Mouse (Mus musculus): Measurements from ENCODE around the gene Znrf1.

Gene Znrf1

DNA sequence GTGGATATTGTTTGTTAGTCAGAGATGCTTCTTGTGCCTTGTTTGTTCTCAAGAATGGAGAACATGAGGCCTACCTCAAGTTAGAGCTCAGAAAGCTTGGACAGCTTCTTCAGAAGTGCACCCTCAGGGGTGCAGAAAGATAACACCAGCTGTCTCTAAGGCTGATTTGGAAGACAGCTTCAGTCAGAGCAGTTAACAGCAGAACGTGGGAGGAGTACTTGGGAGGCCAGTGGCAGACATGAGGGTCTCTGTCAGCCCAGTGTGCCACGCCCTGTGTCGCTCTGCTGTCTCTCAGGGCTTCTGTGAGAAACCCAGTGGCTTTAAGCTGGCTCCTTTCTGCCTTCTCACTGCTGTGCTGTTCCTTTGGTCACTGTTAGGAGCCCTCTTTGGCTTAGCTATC, 32.1 kb downstream of the Znrf1 start:
- no peak for DNase-seq (ENCODE audit: low spot score in 2 of 2)

GRCm38 (mm10) chr8:111569926-111570325, 34.0 kb downstream of the Znrf1 start:
- DNase-seq (ENCODE audit: low spot score in 2 of 2) = no peak

GRCm38 (mm10) chr8:111570432-111570831, 34.5 kb downstream of the Znrf1 start:
- DNase-seq (ENCODE audit: low spot score in 2 of 2) = no peak

GRCm38 (mm10) chr8:111571661-111572060, 35.8 kb downstream of the Znrf1 start:
- DNase-seq (ENCODE audit: low spot score in 2 of 2) = no peak

DNA sequence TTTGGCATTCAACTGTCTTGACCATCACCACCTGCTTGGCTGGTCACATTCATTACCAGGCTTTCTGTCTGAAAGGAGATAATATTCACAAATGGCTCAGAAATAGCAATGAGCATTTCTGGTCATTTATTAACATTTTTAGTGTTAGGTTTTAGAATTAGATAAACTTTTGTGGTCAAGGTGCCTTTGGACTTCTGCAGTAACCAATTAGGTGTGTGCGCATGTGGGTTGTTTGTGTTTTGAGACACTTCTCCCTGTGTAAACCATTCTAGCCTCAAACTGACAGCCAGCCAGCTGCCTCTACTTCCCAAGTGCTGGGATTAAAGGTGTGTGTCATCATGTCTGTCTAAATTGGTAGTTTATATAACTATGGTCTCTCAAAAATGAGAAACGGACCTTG, 36.5 kb downstream of the Znrf1 start:
- DNase-seq (ENCODE audit: low spot score in 2 of 2) = no peak

DNA sequence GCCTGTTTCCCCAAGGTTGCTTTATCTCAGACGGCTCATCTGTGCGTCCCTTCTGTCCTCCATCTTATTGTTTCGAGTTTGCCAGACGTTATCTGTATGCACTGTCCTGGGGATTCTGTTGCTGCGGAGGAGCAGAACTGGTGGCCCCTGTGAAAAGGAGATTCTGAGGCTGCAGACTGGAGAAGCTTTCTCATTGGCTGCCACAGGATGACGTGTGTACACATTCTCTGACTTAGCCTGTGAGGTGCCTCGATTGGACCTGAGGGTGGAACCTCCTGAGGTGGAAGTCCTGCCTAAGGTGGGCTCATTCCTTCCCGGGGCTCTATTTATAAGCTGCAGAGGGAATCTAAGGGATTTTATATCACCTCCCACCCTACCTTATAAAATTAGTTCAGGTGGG, 37.7 kb downstream of the Znrf1 start:
- peak in 1 of 2 experiments; percentile 53 for DNase-seq (ENCODE audit: low spot score in 2 of 2)

GRCm38 (mm10) chr8:111574016-111574415, 38.1 kb downstream of the Znrf1 start:
- no peak for DNase-seq (ENCODE audit: low spot score in 2 of 2)

GRCm38 (mm10) chr8:111575492-111575891, 39.6 kb downstream of the Znrf1 start:
- DNase-seq (ENCODE audit: low spot score in 2 of 2) = no peak

DNA sequence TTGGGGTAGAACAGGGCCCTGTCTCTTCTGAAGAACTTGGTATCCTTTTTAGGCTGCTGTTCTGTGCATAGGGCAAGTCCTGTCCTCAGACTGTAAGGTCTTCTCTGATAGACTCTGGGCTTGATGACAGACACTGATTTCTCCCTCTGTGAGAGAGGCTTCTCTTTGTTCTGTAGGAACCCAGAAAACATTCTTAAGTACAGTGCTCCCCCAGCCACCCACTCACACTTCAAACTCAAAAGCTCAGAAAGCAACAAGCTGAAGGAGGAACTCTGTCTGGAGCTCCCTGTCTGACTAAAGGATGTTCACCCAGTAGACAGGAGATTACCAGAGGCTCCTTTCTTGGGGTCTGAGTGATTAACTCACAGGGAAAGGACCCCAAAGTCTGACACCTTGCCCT, 40.6 kb downstream of the Znrf1 start:
- no peak for DNase-seq (ENCODE audit: low spot score in 2 of 2)

GRCm38 (mm10) chr8:111577880-111578533, 42.1 kb downstream of the Znrf1 start:
- DNase-seq (ENCODE audit: low spot score in 2 of 2) = no peak

- no peak for DNase-seq (ENCODE audit: low spot score in 2 of 2)
Measured at GRCm38 (mm10) chr8:111579318-111579717, 43.4 kb downstream of the Znrf1 start.

- DNase-seq (ENCODE audit: low spot score in 2 of 2) = no peak
Measured at GRCm38 (mm10) chr8:111580306-111580705, 44.4 kb downstream of the Znrf1 start.

DNA sequence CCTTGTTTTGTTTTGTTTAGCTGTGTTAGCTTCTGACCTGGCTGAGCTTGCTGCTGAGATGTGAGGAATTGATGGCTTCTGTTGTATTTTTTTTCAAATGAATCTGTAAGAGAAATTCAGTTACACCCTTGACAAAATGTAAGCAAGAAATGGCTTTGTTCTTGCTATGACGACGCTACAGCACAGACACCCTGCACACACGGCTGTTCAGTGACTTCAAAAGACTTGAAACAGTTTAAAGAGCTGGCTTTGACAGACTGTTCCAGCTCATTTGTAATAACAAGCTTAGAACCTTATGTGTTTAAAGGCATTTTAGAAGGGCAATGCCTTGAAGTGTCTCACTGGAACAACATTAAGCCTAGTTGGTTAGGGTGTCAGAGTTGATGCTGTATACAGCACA, 46.5 kb downstream of the Znrf1 start:
- no peak for DNase-seq (ENCODE audit: low spot score in 2 of 2)

DNA sequence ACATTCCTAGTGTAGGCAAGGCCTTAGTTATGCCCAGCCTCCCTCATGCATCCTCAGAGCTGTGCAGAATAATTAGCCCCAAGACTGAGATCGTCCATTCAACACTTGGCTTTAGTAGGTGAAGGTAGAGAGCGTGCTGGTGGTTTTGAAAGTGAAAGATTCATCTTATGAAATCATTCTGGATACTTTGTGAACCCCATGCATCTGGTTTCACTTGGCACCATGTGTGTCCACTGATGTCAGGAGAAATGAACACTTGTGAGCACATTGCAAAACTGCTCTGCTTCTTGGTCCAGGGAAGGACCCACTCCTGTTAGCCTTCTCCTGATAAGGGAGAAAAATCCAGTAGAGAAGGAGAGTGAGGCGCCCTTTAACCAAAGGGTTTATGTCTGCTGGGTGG, 49.0 kb downstream of the Znrf1 start:
- no peak for DNase-seq (ENCODE audit: low spot score in 2 of 2)

DNA sequence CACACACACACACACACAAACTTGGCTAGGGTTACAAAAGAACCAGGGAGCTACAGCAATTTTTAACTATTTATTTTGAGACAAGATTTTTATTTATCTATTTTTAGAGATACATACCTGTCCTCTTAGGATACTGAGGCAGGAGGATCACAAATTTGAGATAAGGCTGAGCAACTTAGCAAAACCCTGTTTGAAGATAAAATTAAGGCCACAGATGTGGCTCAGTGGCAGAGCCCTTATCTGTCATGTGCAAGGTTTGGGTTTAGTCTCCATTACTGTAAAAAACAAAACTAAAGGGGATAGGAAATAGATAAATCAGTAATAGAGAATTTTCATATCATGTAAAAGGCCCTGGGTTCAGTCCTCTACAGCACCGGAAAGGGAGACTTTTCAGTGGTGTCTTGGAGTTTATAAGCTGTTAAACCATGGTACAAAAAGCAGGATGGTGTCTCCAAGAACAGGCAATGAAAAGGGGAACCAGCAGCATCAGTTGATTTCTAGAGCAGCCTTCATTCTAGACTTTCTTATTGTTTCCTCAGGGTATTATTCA, 51.7 kb downstream of the Znrf1 start:
- no peak for DNase-seq (ENCODE audit: low spot score in 2 of 2)

GRCm38 (mm10) chr8:111588336-111588735, 52.4 kb downstream of the Znrf1 start:
- DNase-seq (ENCODE audit: low spot score in 2 of 2) = no peak

- DNase-seq (ENCODE audit: low spot score in 2 of 2) = no peak
Measured at GRCm38 (mm10) chr8:111590214-111590613, 54.3 kb downstream of the Znrf1 start.

DNA sequence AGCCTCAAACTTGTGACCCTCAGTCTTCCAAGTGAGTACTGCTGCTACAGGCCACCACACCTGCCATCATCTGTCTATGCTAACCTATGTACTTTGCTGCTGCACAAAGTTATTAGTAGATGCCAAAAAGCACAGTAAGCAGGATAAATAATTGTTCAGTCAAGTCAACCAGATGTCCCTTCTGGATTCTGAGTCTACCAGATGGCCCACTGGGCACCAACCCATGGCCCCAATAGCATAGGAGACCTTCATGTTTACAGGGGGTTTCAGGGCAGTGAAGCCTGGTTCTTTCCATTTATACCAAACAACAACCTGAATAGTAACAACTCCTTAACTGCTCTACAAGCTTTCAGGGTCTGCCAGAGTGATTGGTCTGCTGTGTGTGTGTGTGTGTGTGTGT, 55.3 kb downstream of the Znrf1 start:
- DNase-seq (ENCODE audit: low spot score in 2 of 2) = no peak

DNA sequence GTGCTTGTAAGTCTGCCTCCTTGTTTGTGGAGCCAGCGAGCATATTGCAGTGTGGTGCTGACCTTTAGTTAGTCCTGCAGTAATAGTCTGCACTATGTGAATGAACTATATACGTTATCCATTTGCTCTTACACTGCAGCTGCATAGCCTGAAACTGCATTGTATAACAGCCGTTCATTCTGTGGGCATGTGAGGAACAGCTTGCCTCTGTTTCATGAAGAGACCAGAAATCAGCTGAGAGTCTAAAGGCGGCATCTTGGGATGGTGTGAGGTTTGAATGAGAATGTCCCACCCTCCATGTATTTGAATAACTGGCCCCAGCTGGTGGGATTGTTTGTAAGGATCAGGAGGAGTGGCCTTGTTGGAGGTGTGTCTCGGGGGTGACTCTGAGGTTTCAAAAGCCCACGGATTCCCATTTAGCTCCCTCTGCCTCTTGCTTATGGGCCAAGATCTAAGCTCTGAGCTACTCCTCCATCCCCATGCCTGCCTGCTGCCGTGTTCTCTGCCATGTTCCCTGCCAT, 56.6 kb downstream of the Znrf1 start:
- DNase-seq (ENCODE audit: low spot score in 2 of 2) = no peak

DNA sequence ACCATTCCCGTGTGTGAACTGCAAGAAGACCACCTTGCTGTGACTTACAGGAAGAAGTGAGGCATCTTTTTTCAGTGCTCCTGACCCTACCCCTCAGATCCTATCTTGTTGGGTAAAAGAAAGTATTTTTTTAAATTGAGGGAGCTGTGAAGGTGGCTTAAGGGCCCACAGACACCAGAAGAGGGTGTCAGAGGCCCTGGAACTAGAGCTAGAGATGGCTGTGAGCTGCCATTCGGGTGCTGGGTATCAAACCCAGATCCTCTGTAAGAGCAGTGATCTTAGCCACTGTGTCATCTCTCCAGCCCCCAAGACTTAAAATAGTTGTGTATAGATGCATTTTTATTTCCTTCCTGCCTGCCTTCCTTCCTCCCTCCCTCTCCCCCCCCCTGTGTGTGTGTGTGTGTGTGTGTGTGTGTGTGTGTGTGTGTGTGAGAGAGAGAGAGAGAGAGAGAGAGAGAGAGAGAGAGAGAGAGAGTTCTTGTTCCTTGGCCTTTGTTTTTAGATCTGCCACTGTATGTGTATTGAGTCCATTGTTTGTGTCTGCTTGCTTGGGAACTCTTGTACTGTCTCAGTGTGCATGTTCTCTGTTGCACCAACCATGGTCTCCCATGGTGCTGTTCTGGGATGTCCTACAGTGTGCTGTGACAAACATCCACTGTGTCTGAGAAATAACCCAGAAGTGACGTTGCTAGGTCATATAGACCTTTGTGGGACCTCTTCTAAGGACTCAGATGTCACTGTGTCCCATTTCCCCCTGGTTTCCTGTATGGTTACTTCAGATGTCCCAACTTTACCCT, 58.3 kb downstream of the Znrf1 start:
- DNase-seq (ENCODE audit: low spot score in 2 of 2) = no peak

- DNase-seq (ENCODE audit: low spot score in 2 of 2) = no peak
Measured at GRCm38 (mm10) chr8:111594951-111595350, 59.1 kb downstream of the Znrf1 start.

- peak; percentile 65 to 80 for DNase-seq (ENCODE audit: low spot score in 2 of 2)
Measured at GRCm38 (mm10) chr8:111595712-111596484, 60.0 kb downstream of the Znrf1 start.

Measured in spleen, postnatal 4 days (tissue).